Mouse (Mus musculus) hindbrain, embryonic 11.5 days (tissue): ENCODE measurements around the gene Proca1. TPM values are rescaled to one million over a fixed set of nuclear protein-coding genes. Genes with fewer than 3 reads are reported as not detected.

Experiments
- ATAC-seq: fragments of 200-750 bp; cut with Nextera tagmentation; 2 replicates; pipeline ENCODE4 v1.8.0; 2017; ENCODE audit warnings: mild to moderate bottlenecking, moderate TSS enrichment, moderate library complexity; ENCODE audit not compliant: low FRiP score
- DNase-seq: peaks from one replicate; pipeline ENCODE4 v3.0.0-alpha.2; 2015; ENCODE audit warnings: low spot score
- H3K27ac ChIP-seq: fragments of 300-500 bp; sonication (generic); 2 replicates; pipeline ENCODE4 v1.5.1; 2014; ENCODE audit warnings: mild to moderate bottlenecking, low read depth, low read length
- H3K27me3 ChIP-seq: fragments of 300-500 bp; sonication (generic); 2 replicates; pipeline ENCODE4 v1.6.1; 2014; ENCODE audit warnings: mild to moderate bottlenecking, low read length, moderate library complexity, mixed read lengths; ENCODE audit not compliant: control insufficient read depth, insufficient read depth
- H3K36me3 ChIP-seq: fragments of 300-500 bp; sonication (generic); 2 replicates; pipeline ENCODE4 v1.6.1; 2014; ENCODE audit warnings: mild to moderate bottlenecking, low read length, moderate library complexity, mixed read lengths; ENCODE audit not compliant: control insufficient read depth, insufficient read depth
- H3K4me1 ChIP-seq: fragments of 300-500 bp; sonication (generic); replicated peaks from 2 replicates; pipeline ENCODE4 v1.6.1; 2014; ENCODE audit warnings: low read length, mixed read lengths; ENCODE audit not compliant: control insufficient read depth, insufficient read depth
- H3K4me2 ChIP-seq: fragments of 300-500 bp; sonication (generic); replicated peaks from 2 replicates; pipeline ENCODE4 v1.6.1; 2014; ENCODE audit warnings: mild to moderate bottlenecking, low read depth, low read length
- H3K4me3 ChIP-seq: fragments of 300-500 bp; sonication (generic); 2 replicates; pipeline ENCODE4 v1.5.1; 2014; ENCODE audit warnings: low read depth, low read length
- H3K9ac ChIP-seq: fragments of 300-500 bp; sonication (generic); 2 replicates; pipeline ENCODE4 v1.6.1; 2014; ENCODE audit warnings: low read depth, low read length
- H3K9me3 ChIP-seq: fragments of 300-500 bp; sonication (generic); 2 replicates; pipeline ENCODE4 v1.6.1; 2016; ENCODE audit warnings: low read length; ENCODE audit not compliant: control insufficient read depth
- WGBS: fragments of 180-500 bp; shearing (Covaris S2); extraction: QIAGEN DNeasy Blood & Tissue Kit; methylation state at CpG from one replicate; pipeline ENCODE4 v1.1.7; 2014; 5-methylcytosine and 5-hydroxymethylcytosine counted together
- polyA plus RNA-seq: library from polyadenylated mRNA; unstranded; fragments of >200 nt; fragmentation: Nextera tagmentation; extraction: Ambion mirVana; gene quantifications from 2 replicates; pipeline ENCODE4 v1.2.1, GENCODE M21; 2014

Proca1 gene
- polyA plus RNA-seq, 1 experiment from 2014 or later: 1.0 TPM

- Histone ChIP-seq H3K27ac (no peak overlapping the region), H3K36me3 (peaks cover 9% of the 10 kb centered on the region; the same call in 1 of the 2 replicates), H3K4me3 (peak overlapping the region; percentile 53), H3K9me3 (no peaks in the 10 kb centered on the region), H3K27me3 (no peaks in the 10 kb centered on the region), H3K9ac (peak overlapping the region; percentile 50), H3K4me1 (peaks cover 22% of the 10 kb centered on the region), H3K4me2 (peak overlapping the region; percentile 91)
- 1% methylated on average over 23 of the region's 23 CpGs for WGBS
- DNase-seq (peak; percentile 43), ATAC-seq (no peak)
These were observed 16.3 kb upstream of the Proca1 start for GRCm38 (mm10) chr11:78176905-78177331.

GRCm38 (mm10) chr11:78177437-78177836, 15.8 kb upstream of the Proca1 start:
- no peak for DNase-seq
- H3K27me3 ChIP-seq: no peaks in the 10 kb centered on the region
- H3K9ac ChIP-seq: peak overlapping the region; percentile 50; the same call in 1 of the 2 replicates
- H3K4me1 ChIP-seq: peaks cover 22% of the 10 kb centered on the region
- under 1% methylated on average over 10 of the region's 10 CpGs for WGBS
- no peaks in the 10 kb centered on the region for H3K9me3 ChIP-seq
- peak; percentile 11; the same call in 1 of the 2 replicates for ATAC-seq
- no peak overlapping the region for H3K27ac ChIP-seq
- peak overlapping the region; percentile 53 for H3K4me3 ChIP-seq
- peak overlapping the region; percentile 91 for H3K4me2 ChIP-seq
- peaks cover 9% of the 10 kb centered on the region; the same call in 1 of the 2 replicates for H3K36me3 ChIP-seq

GRCm38 (mm10) chr11:78177903-78178858, 15.0 kb upstream of the Proca1 start:
- Histone ChIP-seq H3K4me1 (peaks cover 22% of the 10 kb centered on the region), H3K36me3 (peaks cover 9% of the 10 kb centered on the region; the same call in 1 of the 2 replicates), H3K27ac (peak overlapping the region; percentile 91), H3K9ac (peak overlapping the region; percentile 68), H3K4me2 (peak overlapping the region; percentile 91), H3K4me3 (peak overlapping the region; percentile 53), H3K9me3 (no peaks in the 10 kb centered on the region), H3K27me3 (no peaks in the 10 kb centered on the region)
- DNase-seq: peak; percentile 98
- 0% methylated on average over 59 of the region's 84 CpGs for WGBS
- peak; percentile 87 for ATAC-seq

- H3K27me3 ChIP-seq: no peaks in the 10 kb centered on the region
- peak; percentile 17; the same call in 1 of the 2 replicates for ATAC-seq
- 2% methylated on average over 29 of the region's 29 CpGs for WGBS
- no peaks in the 10 kb centered on the region for H3K9me3 ChIP-seq
- peak overlapping the region; percentile 53 for H3K4me3 ChIP-seq
- peak overlapping the region; percentile 91 for H3K27ac ChIP-seq
- peak overlapping the region; percentile 91 for H3K4me2 ChIP-seq
- H3K4me1 ChIP-seq: peaks cover 22% of the 10 kb centered on the region
- peak overlapping the region; percentile 68 for H3K9ac ChIP-seq
- DNase-seq: peak; percentile 60
- H3K36me3 ChIP-seq: peaks cover 9% of the 10 kb centered on the region; the same call in 1 of the 2 replicates
These were observed 14.2 kb upstream of the Proca1 start for GRCm38 (mm10) chr11:78178859-78179437.

- H3K4me1 ChIP-seq: peaks cover 22% of the 10 kb centered on the region
- 0 out of 2 replicates have a peak overlapping the region, but pooled peaks have one; percentile 91 for H3K27ac ChIP-seq
These were observed 13.7 kb upstream of the Proca1 start for GRCm38 (mm10) chr11:78179438-78179999.

GRCm38 (mm10) chr11:78180081-78180761, 13.0 kb upstream of the Proca1 start:
- Histone ChIP-seq H3K27ac (no peak overlapping the region), H3K4me2 (no peak overlapping the region), H3K9me3 (no peaks in the 10 kb centered on the region), H3K36me3 (peaks cover 9% of the 10 kb centered on the region; the same call in 1 of the 2 replicates), H3K4me3 (no peak overlapping the region), H3K4me1 (peaks cover 22% of the 10 kb centered on the region), H3K27me3 (no peaks in the 10 kb centered on the region), H3K9ac (no peak overlapping the region)
- ATAC-seq (no peak), DNase-seq (no peak)
- WGBS: 78% methylated on average over 6 of the region's 6 CpGs

More at GRCm38 (mm10) chr11:78179438-78179999, 13.7 kb upstream of the Proca1 start:
- peaks cover 9% of the 10 kb centered on the region; the same call in 1 of the 2 replicates for H3K36me3 ChIP-seq
- peak overlapping the region; percentile 68; the same call in 1 of the 2 replicates for H3K9ac ChIP-seq
- DNase-seq (no peak), ATAC-seq (no peak)
- WGBS: 33% methylated on average over 8 of the region's 8 CpGs
- no peaks in the 10 kb centered on the region for H3K27me3 ChIP-seq
- no peaks in the 10 kb centered on the region for H3K9me3 ChIP-seq
- peak overlapping the region; percentile 53; the same call in 1 of the 2 replicates for H3K4me3 ChIP-seq
- peak overlapping the region; percentile 91 for H3K4me2 ChIP-seq

GRCm38 (mm10) chr11:78181830-78182357, 11.3 kb upstream of the Proca1 start:
- DNase-seq (no peak), ATAC-seq (no peak)
- H3K4me2 ChIP-seq: peak overlapping the region; percentile 54
- 46% methylated on average over 2 of the region's 2 CpGs for WGBS
- H3K4me3 ChIP-seq: peak overlapping the region; percentile 88
- peaks cover 9% of the 10 kb centered on the region; the same call in 1 of the 2 replicates for H3K36me3 ChIP-seq
- no peak overlapping the region for H3K27ac ChIP-seq
- H3K27me3 ChIP-seq: no peaks in the 10 kb centered on the region
- no peaks in the 10 kb centered on the region for H3K9me3 ChIP-seq
- no peak overlapping the region for H3K9ac ChIP-seq
- H3K4me1 ChIP-seq: peaks cover 21% of the 10 kb centered on the region
